In genomic region chr13:33951308-33952074, GRCm38 (mm10) we compare ENCODE assay signal across 21 mouse cellular contexts. TPM values are rescaled to one million over a fixed set of nuclear protein-coding genes. Genes with fewer than 3 reads are reported as not detected.
A peak's percentile ranks its signal among the peaks of the same experiment; 100 is the strongest.
DNase-seq lines count a peak whose midpoint lies in the region; ATAC-seq and TF ChIP-seq lines count a peak whose summit lies in the region.
"Had no signal": no experiment of that assay in that cellular context is flagged by ENCODE, and none has a peak within 500 bp of the region (broad histone marks: within the 10 kb centered on the region; RNA-seq: fewer than 3 reads in every experiment).

No protein-coding gene starts in this region.

- no peaks in the 10 kb centered on the region for H3K9me3 ChIP-seq in heart, embryonic 11.5 days (replicated peaks; ENCODE audit: control insufficient read depth, low read length)
- no peaks in the 10 kb centered on the region for H3K9me3 ChIP-seq in stomach, postnatal 0 days (ENCODE audit: control insufficient read depth, low read length)
- H3K9me3 ChIP-seq: embryonic facial prominence, embryonic 13.5 days; G1E; heart, embryonic 15.5 days; midbrain, embryonic 10.5 days had no signal

- no peak overlapping the region for H3K4me2 ChIP-seq in heart, embryonic 11.5 days
- no peak overlapping the region for H3K4me2 ChIP-seq in stomach, postnatal 0 days (replicated peaks; ENCODE audit: low read depth)
- H3K4me2 ChIP-seq: embryonic facial prominence, embryonic 13.5 days; heart, embryonic 15.5 days had no signal

- POLR2A ChIA-PET in Patski (lab: Charles Lee) = interaction anchor here (0.5 to 0.7 kb wide), 2 partner anchors 12 kb away, joined by 3 to 4 read pairs; no protein-coding TSS in a partner anchor

- TF ChIP-seq POLR2A in bone marrow macrophage, adult 2 months (IDR thresholded peaks at IDR 0.05; ENCODE audit: borderline replicate concordance, low read depth, low read length) = no peak

- CTCF ChIA-PET in Patski (lab: Charles Lee) = interaction anchor here (0.8 to 1.4 kb wide), 4 partner anchors 11 to 44 kb away, joined by 3 to 4 read pairs (median 4); no protein-coding TSS in a partner anchor

- ATAC-seq in heart, embryonic 11.5 days (replicated peaks; ENCODE audit: insufficient number of reproducible peaks, low FRiP score, low TSS enrichment) = no peak
- peak; percentile 47 for ATAC-seq in Patski
- 0 out of 2 replicates have a peak, but pooled peaks have one; percentile 32 for ATAC-seq in stomach, postnatal 0 days (ENCODE audit: low FRiP score, low TSS enrichment)
- ATAC-seq in megakaryocyte progenitor cell, adult 5-6 weeks (replicated peaks; ENCODE audit: poor library complexity) = no peak
- ATAC-seq: liver, postnatal 0 days had no signal

- no peak overlapping the region for H3K9ac ChIP-seq in heart, embryonic 11.5 days (ENCODE audit: low read depth, low read length)
- H3K9ac ChIP-seq in stomach, postnatal 0 days (ENCODE audit: low read length) = no peak overlapping the region
- H3K9ac ChIP-seq: embryonic facial prominence, embryonic 13.5 days; heart, embryonic 15.5 days; liver, postnatal 0 days had no signal

- no peak overlapping the region for H3K27ac ChIP-seq in heart, embryonic 11.5 days (ENCODE audit: low read depth, low read length)
- peak overlapping the region; percentile 56 for H3K27ac ChIP-seq in bone marrow macrophage, adult 2 months (ENCODE audit: insufficient read depth, low read depth, low read length)
- no peak overlapping the region for H3K27ac ChIP-seq in stomach, postnatal 0 days (replicated peaks)
- H3K27ac ChIP-seq: embryonic facial prominence, embryonic 13.5 days; heart, embryonic 15.5 days; midbrain, embryonic 10.5 days had no signal

- 79% methylated on average over 4 of the region's 4 CpGs for WGBS in heart, embryonic 11.5 days (ENCODE audit: insufficient replicate concordance)
- 80% methylated on average over 4 of the region's 4 CpGs for WGBS in stomach, postnatal 0 days

- in situ Hi-C loops in Patski (cut with MboI; ENCODE audit: low pct_unique_long_range_greater_than_20kb) = loop anchor here (10.0 kb wide), 1 partner anchor 203 kb away; no protein-coding TSS in a partner anchor

- H3K27me3 ChIP-seq in heart, embryonic 11.5 days (ENCODE audit: control insufficient read depth, insufficient read depth, low read length) = no peaks in the 10 kb centered on the region
- no peaks in the 10 kb centered on the region for H3K27me3 ChIP-seq in Patski
- no peaks in the 10 kb centered on the region for H3K27me3 ChIP-seq in stomach, postnatal 0 days (ENCODE audit: control insufficient read depth, insufficient read depth, low read length)
- H3K27me3 ChIP-seq: embryonic facial prominence, embryonic 13.5 days; heart, embryonic 15.5 days had no signal

- intact Hi-C loops in left cerebral cortex, postnatal 36 days (cut with DNase I) = no loop called here

- DNase-seq in heart, adult 11 months = peak; percentile 89
- DNase-seq in Patski (ENCODE audit: low read depth, low spot score) = peak; percentile 33
- no peak for DNase-seq in stomach, postnatal 0 days (ENCODE audit: low spot score)
- DNase-seq in left cerebral cortex, postnatal 36 days (ENCODE audit: low spot score in 2 of 2) = no peak
- no peak for DNase-seq in frontal cortex, postnatal 25 days (ENCODE audit: low spot score in 2 of 2)
- DNase-seq: cerebellum, adult 2 months; liver; liver, postnatal 0 days; thymus, postnatal 4 days had no signal

- no peaks in the 10 kb centered on the region for H3K4me1 ChIP-seq in heart, embryonic 11.5 days (ENCODE audit: control insufficient read depth, insufficient read depth, low read length)
- peaks cover 29% of the 10 kb centered on the region for H3K4me1 ChIP-seq in bone marrow macrophage, adult 2 months (ENCODE audit: control insufficient read depth, insufficient read depth, low read length)
- H3K4me1 ChIP-seq in stomach, postnatal 0 days (replicated peaks; ENCODE audit: control insufficient read depth, insufficient read depth) = no peaks in the 10 kb centered on the region
- H3K4me1 ChIP-seq: embryonic facial prominence, embryonic 13.5 days; heart, embryonic 15.5 days; midbrain, embryonic 10.5 days had no signal

- H3K4me3 ChIP-seq in heart, embryonic 11.5 days (ENCODE audit: low read depth, low read length) = no peak overlapping the region
- no peak overlapping the region for H3K4me3 ChIP-seq in bone marrow macrophage, adult 2 months (ENCODE audit: insufficient read depth, low read length)
- no peak overlapping the region for H3K4me3 ChIP-seq in stomach, postnatal 0 days (ENCODE audit: low read depth, low read length)
- H3K4me3 ChIP-seq: embryonic facial prominence, embryonic 13.5 days; heart, embryonic 15.5 days; midbrain, embryonic 10.5 days had no signal

- TF ChIP-seq EP300 in stomach, postnatal 0 days (optimal IDR thresholded peaks at IDR 0.05) = no peak

- no peak for TF ChIP-seq CTCF in Patski (IDR thresholded peaks at IDR 0.05)
- TF ChIP-seq CTCF in bone marrow macrophage, adult 2 months (IDR thresholded peaks at IDR 0.05; ENCODE audit: low read depth, low read length) = no peak
- TF ChIP-seq CTCF in stomach, postnatal 0 days (IDR thresholded peaks at IDR 0.05; ENCODE audit: low read depth) = no peak

- no peaks in the 10 kb centered on the region for H3K36me3 ChIP-seq in heart, embryonic 11.5 days (ENCODE audit: control insufficient read depth, insufficient read depth, low read length)
- no peaks in the 10 kb centered on the region for H3K36me3 ChIP-seq in stomach, postnatal 0 days (ENCODE audit: control insufficient read depth, insufficient read depth, low read length)
- H3K36me3 ChIP-seq: embryonic facial prominence, embryonic 13.5 days; G1E; heart, embryonic 15.5 days; midbrain, embryonic 10.5 days had no signal

RNA-seq across cellular contexts. Expression of gene Nqo2, which starts 13.0 kb away (rescaled TPM):
- polyA plus RNA-seq in heart, embryonic 11.5 days (2014; fragmentation: Nextera tagmentation; extraction: Ambion mirVana) = 29.6 and 35.1 TPM in 2 replicates
- 22.6 TPM for polyA plus RNA-seq in Patski (2021)
- 39.9 and 41.2 TPM in 2 replicates for polyA plus RNA-seq in bone marrow macrophage, adult 2 months (2012; ENCODE audit: insufficient read depth, insufficient read length, missing spikeins)
- 13.9 and 14.1 TPM in 2 replicates for polyA plus RNA-seq in stomach, postnatal 0 days (2015; fragmentation: Nextera tagmentation; extraction: Ambion mirVana)
- 48.7 and 53.0 TPM in 2 replicates for total RNA-seq in megakaryocyte progenitor cell, adult 5-6 weeks (2015)
- 34.7 and 47.3 TPM in 2 replicates for total RNA-seq in megakaryocyte progenitor cell, adult 5-6 weeks (2017)
- total RNA-seq in left cerebral cortex, postnatal 36 days (2021) = 1 to 10 TPM; 5.7 to 8.4 TPM

RNA-seq across cellular contexts. Expression of gene Serpinb6c, which starts 46.0 kb away (rescaled TPM):
- polyA plus RNA-seq in heart, embryonic 11.5 days (2014; fragmentation: Nextera tagmentation; extraction: Ambion mirVana) = not detected in 2 replicates
- 0.50 TPM for polyA plus RNA-seq in Patski (2021)
- polyA plus RNA-seq in bone marrow macrophage, adult 2 months (2012; ENCODE audit: insufficient read depth, insufficient read length, missing spikeins) = not detected in 2 replicates
- polyA plus RNA-seq in stomach, postnatal 0 days (2015; fragmentation: Nextera tagmentation; extraction: Ambion mirVana) = 0.15 and 0.21 TPM in 2 replicates
- not detected in 2 replicates for total RNA-seq in megakaryocyte progenitor cell, adult 5-6 weeks (2015)
- not detected in 2 replicates for total RNA-seq in megakaryocyte progenitor cell, adult 5-6 weeks (2017)
- under 1 TPM; 0.47 to 0.68 TPM for total RNA-seq in left cerebral cortex, postnatal 36 days (2021)
- total RNA-seq: common myeloid progenitor, adult 5-6 weeks; G1E; heart, adult 18-20 months; hematopoietic stem cell, adult 5-6 weeks had no signal
- polyA plus RNA-seq: embryonic facial prominence, embryonic 13.5 days; G1E; heart, embryonic 15.5 days; kidney, embryonic 14.5 days; large intestine, adult 2 months; liver, postnatal 0 days had no signal

RNA-seq across cellular contexts. Expression of gene Ripk1, which starts 50.7 kb away (rescaled TPM):
- 11.2 and 11.6 TPM in 2 replicates for polyA plus RNA-seq in heart, embryonic 11.5 days (2014; fragmentation: Nextera tagmentation; extraction: Ambion mirVana)
- polyA plus RNA-seq in Patski (2021) = 29.7 TPM
- polyA plus RNA-seq in bone marrow macrophage, adult 2 months (2012; ENCODE audit: insufficient read depth, insufficient read length, missing spikeins) = 53.5 and 63.4 TPM in 2 replicates
- polyA plus RNA-seq in stomach, postnatal 0 days (2015; fragmentation: Nextera tagmentation; extraction: Ambion mirVana) = 13.2 and 13.5 TPM in 2 replicates
- total RNA-seq in megakaryocyte progenitor cell, adult 5-6 weeks (2015) = 42.9 and 44.3 TPM in 2 replicates
- 49.6 and 50.6 TPM in 2 replicates for total RNA-seq in megakaryocyte progenitor cell, adult 5-6 weeks (2017)
- total RNA-seq in left cerebral cortex, postnatal 36 days (2021) = 1 to 10 TPM; 5.6 to 5.8 TPM

RNA-seq across cellular contexts. Expression of gene Serpinb6a, which starts 51.1 kb away (rescaled TPM):
- polyA plus RNA-seq in heart, embryonic 11.5 days (2014; fragmentation: Nextera tagmentation; extraction: Ambion mirVana) = 45.0 and 45.6 TPM in 2 replicates
- 187 TPM for polyA plus RNA-seq in Patski (2021)
- 737 and 743 TPM in 2 replicates for polyA plus RNA-seq in bone marrow macrophage, adult 2 months (2012; ENCODE audit: insufficient read depth, insufficient read length, missing spikeins)
- polyA plus RNA-seq in stomach, postnatal 0 days (2015; fragmentation: Nextera tagmentation; extraction: Ambion mirVana) = 82.7 and 83.1 TPM in 2 replicates
- total RNA-seq in megakaryocyte progenitor cell, adult 5-6 weeks (2015) = 10.0 and 12.8 TPM in 2 replicates
- total RNA-seq in megakaryocyte progenitor cell, adult 5-6 weeks (2017) = 12.0 and 17.6 TPM in 2 replicates
- total RNA-seq in left cerebral cortex, postnatal 36 days (2021) = 10 to 100 TPM; 34.8 to 38.9 TPM

Comparison
In these comparisons a context has a peak if more than half of its experiments do, and no peak if none do; other contexts are left out.
1. DNase-seq: peak in heart, adult 11 months (single experiment) and Patski (single experiment); none in stomach, postnatal 0 days (single experiment), left cerebral cortex, postnatal 36 days (0 of 2) and frontal cortex, postnatal 25 days (0 of 2).
2. ATAC-seq: peak in Patski (single experiment) and stomach, postnatal 0 days (single experiment); none in heart, embryonic 11.5 days (single experiment) and megakaryocyte progenitor cell, adult 5-6 weeks (single experiment).